Mouse (Mus musculus): ENCODE measurements at regions not wholly inside any gene's neighbourhood (a gene's known extent, or its start where the extent isn't known, plus 50 kb on each side); places are given as distances from the start of the nearest gene placed in this dataset.

DNA sequence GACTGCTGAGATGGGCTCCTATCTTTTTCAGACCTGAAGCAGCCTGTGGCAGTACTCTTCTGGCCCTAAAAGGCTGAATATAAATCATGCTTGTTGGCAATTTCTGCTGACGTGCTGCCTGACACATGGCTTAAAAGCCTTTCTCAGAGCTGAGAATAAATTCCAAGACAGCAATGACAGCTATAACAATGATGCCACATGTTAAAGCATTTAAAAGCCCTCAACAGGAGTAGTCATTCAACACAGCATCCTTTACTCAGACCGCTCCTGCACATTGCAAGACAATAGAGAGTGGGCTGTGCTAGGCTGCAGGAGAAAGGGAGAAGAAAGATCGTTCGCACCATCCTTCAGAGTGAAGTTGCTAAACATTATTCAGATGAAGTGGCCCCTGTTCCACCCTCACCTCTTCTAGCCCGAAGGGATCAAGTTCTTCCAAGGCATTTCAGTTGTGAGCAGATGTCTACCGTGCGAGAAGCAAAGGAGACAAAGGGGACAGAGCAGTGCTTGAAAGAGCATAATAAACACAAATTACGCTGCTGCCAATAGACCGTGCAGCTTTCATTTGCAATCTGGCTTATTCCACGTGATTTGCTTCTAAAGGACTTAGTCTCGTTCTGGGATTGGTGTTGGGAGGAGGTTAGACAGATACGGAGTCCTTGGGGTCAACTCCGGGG is 275.1 kb upstream of the Acvr2a start:
- H3K4me2 ChIP-seq (ENCODE audit: low read depth, low read length) = no peak overlapping the region
- ATAC-seq (no peak), DNase-seq (no peak)
- no peak overlapping the region for H3K27ac ChIP-seq (ENCODE audit: low read depth)
- no peak overlapping the region for H3K9ac ChIP-seq (replicated peaks)
- H3K27me3 ChIP-seq (ENCODE audit: insufficient read depth, low read length) = no peaks in the 10 kb centered on the region
- TF ChIP-seq CTCF (IDR thresholded peaks at IDR 0.05; ENCODE audit: low read depth) (no peak), EP300 (IDR thresholded peaks at IDR 0.05; ENCODE audit: low read depth) (no peak)
- H3K4me1 ChIP-seq (ENCODE audit: insufficient read depth) = no peaks in the 10 kb centered on the region
- no peak overlapping the region for H3K4me3 ChIP-seq (ENCODE audit: low read depth, low read length)
- H3K9me3 ChIP-seq (ENCODE audit: low read length) = no peaks in the 10 kb centered on the region
- WGBS (ENCODE audit: insufficient replicate concordance) = 83% methylated on average over 13 of the region's 13 CpGs
- H3K36me3 ChIP-seq (replicated peaks; ENCODE audit: insufficient read depth, low read length) = no peaks in the 10 kb centered on the region

- H3K27me3 ChIP-seq (ENCODE audit: insufficient read depth, low read length) = no peaks in the 10 kb centered on the region
- no peak overlapping the region for H3K4me2 ChIP-seq (ENCODE audit: low read depth, low read length)
- 59% methylated on average over 4 of the region's 4 CpGs for WGBS (ENCODE audit: insufficient replicate concordance)
- no peaks in the 10 kb centered on the region for H3K9me3 ChIP-seq (ENCODE audit: low read length)
- H3K36me3 ChIP-seq (replicated peaks; ENCODE audit: insufficient read depth, low read length) = no peaks in the 10 kb centered on the region
- no peak overlapping the region for H3K27ac ChIP-seq (ENCODE audit: low read depth)
- TF ChIP-seq CTCF (IDR thresholded peaks at IDR 0.05; ENCODE audit: low read depth) (no peak), EP300 (IDR thresholded peaks at IDR 0.05; ENCODE audit: low read depth) (no peak)
- H3K4me3 ChIP-seq (ENCODE audit: low read depth, low read length) = no peak overlapping the region
- H3K9ac ChIP-seq (replicated peaks) = no peak overlapping the region
- DNase-seq = no peak
- H3K4me1 ChIP-seq (ENCODE audit: insufficient read depth) = no peaks in the 10 kb centered on the region
- ATAC-seq = no peak
These were observed 274.3 kb upstream of the Acvr2a start for GRCm38 (mm10) chr2:48539465-48540055.

GRCm38 (mm10) chr2:48544377-48544776 is 269.5 kb upstream of the Acvr2a start:
- H3K27ac ChIP-seq (ENCODE audit: low read depth) = no peak overlapping the region
- H3K36me3 ChIP-seq (replicated peaks; ENCODE audit: insufficient read depth, low read length) = no peaks in the 10 kb centered on the region
- no peak overlapping the region for H3K9ac ChIP-seq (replicated peaks)
- no peak for ATAC-seq
- DNase-seq = no peak
- TF ChIP-seq CTCF (IDR thresholded peaks at IDR 0.05; ENCODE audit: low read depth) (no peak), EP300 (IDR thresholded peaks at IDR 0.05; ENCODE audit: low read depth) (no peak)
- WGBS (ENCODE audit: insufficient replicate concordance) = 84% methylated on average over 4 of the region's 4 CpGs
- H3K27me3 ChIP-seq (ENCODE audit: insufficient read depth, low read length) = no peaks in the 10 kb centered on the region
- no peaks in the 10 kb centered on the region for H3K4me1 ChIP-seq (ENCODE audit: insufficient read depth)
- H3K4me2 ChIP-seq (ENCODE audit: low read depth, low read length) = no peak overlapping the region
- H3K9me3 ChIP-seq (ENCODE audit: low read length) = no peaks in the 10 kb centered on the region
- H3K4me3 ChIP-seq (ENCODE audit: low read depth, low read length) = no peak overlapping the region

- 79% methylated on average over 4 of the region's 4 CpGs for WGBS (ENCODE audit: insufficient replicate concordance)
- ATAC-seq = no peak
- Histone ChIP-seq H3K27me3 (ENCODE audit: insufficient read depth, low read length) (no peaks in the 10 kb centered on the region), H3K9me3 (ENCODE audit: low read length) (no peaks in the 10 kb centered on the region), H3K27ac (ENCODE audit: low read depth) (no peak overlapping the region), H3K4me3 (ENCODE audit: low read depth, low read length) (no peak overlapping the region), H3K36me3 (replicated peaks; ENCODE audit: insufficient read depth, low read length) (no peaks in the 10 kb centered on the region), H3K4me1 (ENCODE audit: insufficient read depth) (no peaks in the 10 kb centered on the region), H3K4me2 (ENCODE audit: low read depth, low read length) (no peak overlapping the region), H3K9ac (replicated peaks) (no peak overlapping the region)
- TF ChIP-seq CTCF (IDR thresholded peaks at IDR 0.05; ENCODE audit: low read depth) (no peak), EP300 (IDR thresholded peaks at IDR 0.05; ENCODE audit: low read depth) (no peak)
- DNase-seq = no peak
These were observed 268.8 kb upstream of the Acvr2a start for GRCm38 (mm10) chr2:48545072-48545471.

DNA sequence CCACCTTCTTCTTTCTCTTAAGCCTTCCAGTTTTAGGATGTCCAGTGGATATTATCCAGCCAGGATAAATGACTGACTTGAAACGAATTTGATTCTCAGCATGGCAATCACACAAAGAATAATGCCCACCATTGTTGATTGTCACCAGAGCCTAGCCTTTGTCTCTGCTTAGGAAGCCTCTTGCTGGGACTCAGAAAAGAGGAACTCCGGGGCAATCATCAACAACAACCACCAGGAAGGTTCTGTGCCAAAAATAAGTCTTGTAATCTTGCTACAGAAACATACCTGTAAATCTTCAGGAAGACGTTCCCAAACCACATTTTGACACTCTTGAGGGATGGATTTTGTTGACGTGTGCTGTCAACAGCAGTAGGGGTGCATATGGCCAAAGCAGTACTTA is 268.2 kb upstream of the Acvr2a start:
- H3K9ac ChIP-seq (replicated peaks) = no peak overlapping the region
- no peak overlapping the region for H3K27ac ChIP-seq (ENCODE audit: low read depth)
- H3K4me2 ChIP-seq (ENCODE audit: low read depth, low read length) = no peak overlapping the region
- ATAC-seq (no peak), DNase-seq (no peak)
- H3K4me3 ChIP-seq (ENCODE audit: low read depth, low read length) = no peak overlapping the region
- H3K4me1 ChIP-seq (ENCODE audit: insufficient read depth) = no peaks in the 10 kb centered on the region
- H3K9me3 ChIP-seq (ENCODE audit: low read length) = no peaks in the 10 kb centered on the region
- WGBS (ENCODE audit: insufficient replicate concordance) = 38% methylated on average over 4 of the region's 4 CpGs
- no peaks in the 10 kb centered on the region for H3K27me3 ChIP-seq (ENCODE audit: insufficient read depth, low read length)
- no peaks in the 10 kb centered on the region for H3K36me3 ChIP-seq (replicated peaks; ENCODE audit: insufficient read depth, low read length)
- TF ChIP-seq EP300 (IDR thresholded peaks at IDR 0.05; ENCODE audit: low read depth) (no peak), CTCF (IDR thresholded peaks at IDR 0.05; ENCODE audit: low read depth) (no peak)

- WGBS (ENCODE audit: insufficient replicate concordance) = 58% methylated on average over 4 of the region's 4 CpGs
- Histone ChIP-seq H3K4me2 (ENCODE audit: low read depth, low read length) (no peak overlapping the region), H3K36me3 (replicated peaks; ENCODE audit: insufficient read depth, low read length) (no peaks in the 10 kb centered on the region), H3K9me3 (ENCODE audit: low read length) (no peaks in the 10 kb centered on the region), H3K27me3 (ENCODE audit: insufficient read depth, low read length) (no peaks in the 10 kb centered on the region), H3K4me3 (ENCODE audit: low read depth, low read length) (no peak overlapping the region), H3K27ac (ENCODE audit: low read depth) (no peak overlapping the region), H3K9ac (replicated peaks) (no peak overlapping the region), H3K4me1 (ENCODE audit: insufficient read depth) (no peaks in the 10 kb centered on the region)
- ATAC-seq = no peak
- TF ChIP-seq CTCF (IDR thresholded peaks at IDR 0.05; ENCODE audit: low read depth) = no peak
- DNase-seq = no peak
These were observed 267.7 kb upstream of the Acvr2a start for GRCm38 (mm10) chr2:48546194-48546593.

Measured in liver, postnatal 0 days (tissue).